Mouse (Mus musculus) G1E (cell line): ENCODE results near the gene Scn4b. TPM values are rescaled to one million over a fixed set of nuclear protein-coding genes. Genes with fewer than 3 reads are reported as not detected.

Experiments
- ATAC-seq: 2 replicates; pipeline ENCODE4 v1.8.0; 2016; ENCODE audit warnings: mild to moderate bottlenecking; ENCODE audit not compliant: insufficient number of reproducible peaks, poor library complexity, low FRiP score, severe bottlenecking; ENCODE audit errors: extremely low read depth
- DNase-seq: peaks from one replicate; pipeline ENCODE4 v3.0.0; 2012; ENCODE audit warnings: low spot score
- H3K27me3 ChIP-seq: 2 replicates; pipeline ENCODE4 v1.6.1; 2012; ENCODE audit warnings: mild to moderate bottlenecking, low read length, inconsistent platforms; ENCODE audit not compliant: insufficient read depth
- H3K36me3 ChIP-seq: replicated peaks from 2 replicates; pipeline ENCODE3; 2012; ENCODE audit warnings: mild to moderate bottlenecking, inconsistent platforms
- H3K4me1 ChIP-seq: 2 replicates; pipeline ENCODE4 v1.6.1; 2012; ENCODE audit warnings: low read depth, low read length, inconsistent platforms, mixed read lengths; ENCODE audit not compliant: insufficient read depth
- H3K4me3 ChIP-seq: 2 replicates; pipeline ENCODE4 v1.5.1; 2012; ENCODE audit warnings: low read depth, mild to moderate bottlenecking, inconsistent platforms, low read length, moderate library complexity, mixed read lengths
- H3K9me3 ChIP-seq: replicated peaks from 2 replicates; pipeline ENCODE4 v1.6.1; 2012; ENCODE audit warnings: inconsistent platforms
- CTCF ChIP-seq: IDR thresholded peaks from 2 replicates; pipeline ENCODE4 v1.5.1; 2012; ENCODE audit warnings: low read depth, low read length, inconsistent platforms, mixed read lengths
- GATA1 ChIP-seq: IDR thresholded peaks from 2 replicates; pipeline ENCODE4 v1.6.1; 2012; ENCODE audit warnings: borderline replicate concordance, low read length, inconsistent platforms, mixed read lengths
- GATA2 ChIP-seq: IDR thresholded peaks from 2 replicates; pipeline ENCODE4 v1.6.1; 2012; ENCODE audit warnings: low read depth, low read length, inconsistent platforms, borderline replicate concordance
- POLR2AphosphoS5 ChIP-seq: IDR thresholded peaks from 2 replicates; pipeline ENCODE4 v1.6.1; 2012; ENCODE audit warnings: low read depth, low read length, inconsistent platforms; ENCODE audit not compliant: insufficient replicate concordance
- TAL1 ChIP-seq: conservative IDR thresholded peaks from 2 replicates; pipeline ENCODE4 v1.6.1; 2012; ENCODE audit warnings: low read depth, low read length, inconsistent platforms, mixed read lengths
- polyA plus RNA-seq: library from polyadenylated mRNA; stranded (reverse); fragments of >175 nt; gene quantifications from 2 replicates; pipeline ENCODE4 v1.2.3, GENCODE M21; 2012
- total RNA-seq, 2 experiments: library from RNA; stranded (forward) in 1 of 2; stranded (reverse) in 1 of 2; fragments of 200-1000 nt in 1 of 2; fragments of >200 nt in 1 of 2; fragmentation: Nextera tagmentation in 1 of 2; gene quantifications; 2 replicates each; pipeline ENCODE4 v1.2.3; 2014 to 2017

Scn4b gene
- total and polyA plus RNA-seq, 3 experiments: 0.05 TPM; not detected in 2

DNA sequence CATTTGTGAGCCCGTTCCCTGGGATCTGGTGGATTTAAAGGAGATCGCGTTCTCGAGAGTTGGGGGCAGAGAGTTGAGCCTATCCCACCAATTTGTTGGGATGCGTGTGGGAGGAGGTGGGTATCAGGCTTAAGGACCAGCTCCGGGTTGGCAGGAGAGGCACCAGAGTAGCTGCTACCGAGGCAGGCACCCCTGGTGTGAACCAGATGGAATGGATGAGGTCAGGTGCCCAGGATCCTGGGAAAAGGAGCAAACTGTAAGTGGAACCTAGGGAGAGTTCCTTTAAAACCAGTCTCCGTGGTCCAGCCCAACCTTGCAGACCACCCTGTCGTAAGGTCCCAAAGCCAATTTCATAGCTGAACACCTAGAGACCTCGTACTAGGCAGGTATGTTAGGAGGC lies 19.6 kb upstream of the Scn4b start:
- no peak overlapping the region for H3K4me3 ChIP-seq
- H3K36me3 ChIP-seq: no peaks in the 10 kb centered on the region
- no peak for TF ChIP-seq POLR2AphosphoS5
- no peak for TF ChIP-seq TAL1
- no peak for TF ChIP-seq CTCF
- no peak for TF ChIP-seq GATA1
- no peak for TF ChIP-seq GATA2
- H3K27me3 ChIP-seq: peaks cover 17% of the 10 kb centered on the region
- 0 out of 2 replicates have a peak, but pooled peaks cover 2% of the 10 kb centered on the region for H3K4me1 ChIP-seq
- no peak for DNase-seq
- no peaks in the 10 kb centered on the region for H3K9me3 ChIP-seq
- no peak for ATAC-seq

DNA sequence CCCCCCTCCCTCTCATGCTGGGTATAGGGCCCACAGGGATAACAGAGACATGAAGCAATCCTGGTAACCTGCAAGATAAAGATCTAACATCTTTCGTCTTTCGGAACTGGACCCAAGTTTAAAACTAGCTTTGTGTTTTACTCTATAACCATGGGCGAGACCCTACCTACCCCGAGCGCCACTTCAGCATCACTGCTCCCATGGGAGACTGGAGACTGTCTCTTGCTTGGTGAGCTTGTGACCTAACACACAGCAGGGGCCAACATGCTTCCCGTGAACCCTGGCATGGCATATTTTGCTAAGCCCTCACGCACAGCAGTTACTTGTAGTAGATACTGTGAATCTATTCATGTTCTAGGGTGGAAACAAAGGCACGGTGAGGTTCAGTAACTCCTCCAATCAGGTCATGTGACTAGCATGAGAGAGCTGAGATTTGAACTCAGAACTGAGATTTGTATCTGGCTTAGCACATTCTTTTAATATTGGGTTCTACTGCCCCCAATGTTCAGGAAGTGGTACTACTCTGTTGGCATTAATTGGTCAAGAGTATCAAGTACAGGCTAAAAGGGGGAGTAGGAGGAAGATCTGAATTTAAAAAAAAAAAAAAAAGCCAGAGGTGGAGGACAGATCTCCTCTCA lies 18.8 kb upstream of the Scn4b start:
- TF ChIP-seq CTCF (no peak), GATA2 (no peak), POLR2AphosphoS5 (no peak), TAL1 (no peak), GATA1 (no peak)
- ATAC-seq (no peak), DNase-seq (no peak)
- H3K4me1 ChIP-seq: 0 out of 2 replicates have a peak, but pooled peaks cover 2% of the 10 kb centered on the region
- no peaks in the 10 kb centered on the region for H3K9me3 ChIP-seq
- H3K4me3 ChIP-seq: no peak overlapping the region
- H3K36me3 ChIP-seq: no peaks in the 10 kb centered on the region
- H3K27me3 ChIP-seq: peaks cover 17% of the 10 kb centered on the region

GRCm38 (mm10) chr9:45119954-45120530 lies 18.2 kb upstream of the Scn4b start:
- TF ChIP-seq GATA2 (no peak), CTCF (no peak), POLR2AphosphoS5 (no peak), GATA1 (no peak), TAL1 (no peak)
- Histone ChIP-seq H3K9me3 (no peaks in the 10 kb centered on the region), H3K4me1 (0 out of 2 replicates have a peak, but pooled peaks cover 2% of the 10 kb centered on the region), H3K27me3 (peaks cover 14% of the 10 kb centered on the region; the same call in 1 of the 2 replicates), H3K4me3 (no peak overlapping the region), H3K36me3 (no peaks in the 10 kb centered on the region)
- ATAC-seq: no peak
- no peak for DNase-seq

DNA sequence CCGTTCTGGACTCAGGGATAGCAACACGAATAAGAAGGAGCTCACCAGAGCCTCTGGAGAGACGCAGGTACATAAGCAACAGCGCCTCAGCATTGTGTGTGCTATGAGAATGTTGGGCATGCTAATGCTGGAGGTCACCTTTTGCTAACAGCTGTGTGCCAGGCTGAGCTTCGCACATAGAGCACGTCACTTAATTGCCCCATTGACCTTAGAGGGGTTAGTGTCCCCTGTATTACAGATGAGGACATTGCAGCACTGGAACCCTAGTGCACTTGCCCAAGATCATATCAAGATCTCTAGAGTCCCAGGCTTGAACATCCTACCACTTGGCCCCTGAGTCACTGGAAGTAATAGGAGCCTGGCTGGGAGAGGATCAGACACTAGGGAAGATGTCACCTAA lies 17.6 kb upstream of the Scn4b start:
- Histone ChIP-seq H3K4me1 (0 out of 2 replicates have a peak, but pooled peaks cover 2% of the 10 kb centered on the region), H3K27me3 (peaks cover 14% of the 10 kb centered on the region; the same call in 1 of the 2 replicates), H3K4me3 (no peak overlapping the region), H3K9me3 (no peaks in the 10 kb centered on the region), H3K36me3 (no peaks in the 10 kb centered on the region)
- ATAC-seq: no peak
- no peak for TF ChIP-seq TAL1
- TF ChIP-seq GATA2: no peak
- TF ChIP-seq POLR2AphosphoS5: no peak
- no peak for TF ChIP-seq CTCF
- no peak for TF ChIP-seq GATA1
- no peak for DNase-seq

- Histone ChIP-seq H3K36me3 (no peaks in the 10 kb centered on the region), H3K27me3 (peaks cover 10% of the 10 kb centered on the region; the same call in 1 of the 2 replicates), H3K4me3 (no peak overlapping the region), H3K9me3 (no peaks in the 10 kb centered on the region), H3K4me1 (0 out of 2 replicates have a peak, but pooled peaks cover 2% of the 10 kb centered on the region)
- TF ChIP-seq GATA2: no peak
- no peak for TF ChIP-seq GATA1
- TF ChIP-seq CTCF: no peak
- no peak for TF ChIP-seq POLR2AphosphoS5
- no peak for TF ChIP-seq TAL1
- no peak for DNase-seq
- ATAC-seq: no peak
Measured at GRCm38 (mm10) chr9:45121001-45121400, 17.2 kb upstream of the Scn4b start.

DNA sequence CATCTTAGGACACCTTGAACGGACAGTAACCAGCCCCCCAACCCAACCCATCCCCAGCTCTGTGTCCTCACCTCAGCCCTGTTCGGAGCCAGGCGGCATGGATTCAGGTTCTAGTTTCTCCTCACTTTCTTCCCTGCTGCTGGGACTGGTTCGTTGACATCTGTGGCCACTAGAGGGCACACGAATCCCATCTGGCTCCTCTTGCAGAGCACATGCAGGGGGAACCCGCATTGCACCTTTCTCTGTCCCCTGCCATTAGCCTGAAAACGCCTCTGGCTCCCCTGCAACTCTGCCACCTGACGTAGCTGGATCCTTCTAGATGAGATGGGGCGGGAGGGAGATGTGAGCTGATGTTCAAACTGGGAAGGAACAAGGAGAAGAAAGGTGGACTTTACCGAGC lies 16.4 kb upstream of the Scn4b start:
- Histone ChIP-seq H3K27me3 (peaks cover 9% of the 10 kb centered on the region; the same call in 1 of the 2 replicates), H3K4me3 (no peak overlapping the region), H3K4me1 (0 out of 2 replicates have a peak, but pooled peaks cover 2% of the 10 kb centered on the region), H3K36me3 (no peaks in the 10 kb centered on the region), H3K9me3 (no peaks in the 10 kb centered on the region)
- ATAC-seq: no peak
- no peak for TF ChIP-seq TAL1
- TF ChIP-seq POLR2AphosphoS5: no peak
- TF ChIP-seq CTCF: peak; percentile 47; the same call in 1 of the 2 replicates
- TF ChIP-seq GATA1: no peak
- TF ChIP-seq GATA2: no peak
- DNase-seq: peak; percentile 68
